ENCODE assay signal across 16 mouse cellular contexts in the genomic region with DNA sequence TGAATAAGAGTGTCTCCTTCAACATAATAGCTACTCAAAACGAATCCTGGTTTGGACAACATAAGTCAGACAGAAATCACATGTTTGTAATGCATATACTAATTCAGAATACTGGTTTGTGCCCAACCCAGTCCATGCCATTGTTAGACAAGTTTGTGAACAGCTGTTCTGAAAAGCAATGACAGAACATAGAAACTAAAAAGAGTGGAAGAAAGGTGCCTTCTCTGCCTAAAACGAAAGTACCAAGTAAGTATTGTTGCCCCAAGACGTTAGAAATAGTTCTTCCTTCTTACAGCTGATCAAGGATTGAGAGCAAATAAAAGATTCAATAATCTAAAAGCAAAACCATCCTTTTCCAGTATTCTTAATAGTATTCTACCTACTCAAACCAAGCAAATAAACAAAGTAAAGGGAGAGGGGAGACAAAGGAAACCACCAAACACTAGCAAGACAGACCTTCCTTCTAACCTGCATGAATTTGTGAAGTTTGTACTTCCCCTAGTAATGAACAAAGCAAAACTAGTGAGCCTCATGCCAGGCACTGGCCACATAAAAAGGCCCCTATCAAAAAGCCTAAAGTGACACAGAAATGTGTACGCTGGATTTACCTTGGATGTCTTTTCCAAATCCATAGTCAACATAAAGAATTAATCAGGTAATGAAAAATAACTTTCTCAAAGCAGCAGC.
"Had no signal": no experiment of that assay in that cellular context is flagged by ENCODE, and none has a peak within 500 bp of the region (broad histone marks: within the 10 kb centered on the region; RNA-seq: fewer than 3 reads in every experiment).

No protein-coding gene starts in this region.

- H3K4me1 ChIP-seq: liver, embryonic 15.5 days had no signal

- H3K27me3 ChIP-seq: liver, embryonic 15.5 days; megakaryocyte, embryonic 14.5 days; midbrain, embryonic 15.5 days; neural tube, embryonic 15.5 days had no signal

- H3K4me3 ChIP-seq: limb, embryonic 10.5 days; liver, embryonic 15.5 days; megakaryocyte, embryonic 14.5 days; midbrain, embryonic 15.5 days; neural tube, embryonic 15.5 days had no signal

- H3K36me3 ChIP-seq: liver, embryonic 15.5 days; midbrain, embryonic 15.5 days; neural tube, embryonic 15.5 days had no signal

- DNase-seq: kidney, adult 8-10 months; kidney, postnatal 25 days; layer of hippocampus, adult 9-11 months; layer of hippocampus, postnatal 36 days; lung, adult 2 months; lung, postnatal 36 days; right cerebral cortex, adult 18-20 months; right cerebral cortex, postnatal 25 days; thymus, postnatal 4 days had no signal

- ATAC-seq: lung, postnatal 0 days; midbrain, embryonic 15.5 days had no signal

- H3K9me3 ChIP-seq: limb, embryonic 10.5 days; liver, embryonic 15.5 days; megakaryocyte, embryonic 14.5 days; midbrain, embryonic 15.5 days; neural tube, embryonic 15.5 days had no signal

- H3K27ac ChIP-seq: limb, embryonic 10.5 days; liver, embryonic 15.5 days; midbrain, embryonic 15.5 days; neural tube, embryonic 15.5 days; stomach, postnatal 0 days had no signal
